In the genomic region with DNA sequence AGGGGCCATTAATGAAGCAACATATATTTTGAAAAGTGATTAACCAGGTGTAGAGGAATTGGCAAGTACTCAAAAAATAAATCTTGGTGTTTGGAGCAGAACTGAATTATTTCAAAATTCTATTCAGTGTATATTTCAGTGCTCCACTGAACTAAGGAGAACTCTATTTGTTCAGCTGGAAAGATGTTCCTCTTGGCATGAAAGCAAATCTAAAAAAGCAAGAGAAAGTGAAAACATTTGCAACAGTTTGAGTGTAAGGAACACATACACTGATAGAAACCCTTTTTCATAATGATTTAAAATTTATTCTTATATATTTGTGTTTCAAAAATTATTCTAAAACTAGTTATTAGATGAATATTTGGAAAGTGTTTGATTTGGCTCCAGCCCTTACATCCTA, we compare ENCODE assay signal across 23 mouse cellular contexts.
"Had no signal": no experiment of that assay in that cellular context is flagged by ENCODE, and none has a peak within 500 bp of the region (broad histone marks: within the 10 kb centered on the region; RNA-seq: fewer than 3 reads in every experiment).

No protein-coding gene starts in this region.

- ATAC-seq: hindbrain, postnatal 0 days; intestine, embryonic 16.5 days had no signal

- H3K27ac ChIP-seq: heart, adult 2 months; heart, embryonic 13.5 days; heart, embryonic 15.5 days; hindbrain, embryonic 13.5 days; hindbrain, embryonic 15.5 days; hindbrain, postnatal 0 days; kidney, embryonic 15.5 days; kidney, postnatal 0 days; limb, embryonic 13.5 days had no signal

- H3K4me3 ChIP-seq: heart, adult 2 months; heart, embryonic 13.5 days; heart, embryonic 15.5 days; hindbrain, embryonic 13.5 days; hindbrain, embryonic 15.5 days; kidney, embryonic 15.5 days; limb, embryonic 13.5 days had no signal

- H3K4me2 ChIP-seq: heart, embryonic 11.5 days; heart, embryonic 13.5 days; heart, embryonic 15.5 days; hindbrain, embryonic 13.5 days; hindbrain, embryonic 15.5 days; kidney, embryonic 15.5 days; limb, embryonic 13.5 days had no signal

- H3K4me1 ChIP-seq: heart, embryonic 13.5 days; heart, embryonic 15.5 days; hindbrain, embryonic 13.5 days; hindbrain, embryonic 15.5 days; kidney, embryonic 15.5 days had no signal

- H3K9ac ChIP-seq: heart, embryonic 13.5 days; heart, embryonic 15.5 days; hindbrain, embryonic 13.5 days; hindbrain, embryonic 15.5 days; kidney, embryonic 15.5 days; limb, embryonic 13.5 days had no signal

- H3K36me3 ChIP-seq: heart, embryonic 13.5 days; heart, embryonic 15.5 days; hindbrain, embryonic 13.5 days; hindbrain, embryonic 15.5 days; kidney, embryonic 15.5 days; limb, embryonic 13.5 days had no signal

- H3K9me3 ChIP-seq: heart, embryonic 13.5 days; heart, embryonic 15.5 days; hindbrain, embryonic 13.5 days; hindbrain, embryonic 15.5 days; kidney, embryonic 15.5 days; limb, embryonic 13.5 days had no signal

- DNase-seq: gastrocnemius, postnatal 14 days; gastrocnemius, postnatal 36 days; heart, adult 11 months; heart, adult 2 months; heart, postnatal 14 days; heart, postnatal 36 days; kidney, adult 11 months; kidney, adult 2 months; kidney, adult 9 months; kidney, postnatal 14 days; kidney, postnatal 36 days; layer of hippocampus, adult 9-11 months; layer of hippocampus, postnatal 36 days had no signal

- H3K27me3 ChIP-seq: heart, embryonic 13.5 days; heart, embryonic 15.5 days; hindbrain, embryonic 13.5 days; hindbrain, embryonic 15.5 days; kidney, embryonic 15.5 days; limb, embryonic 13.5 days had no signal
